Mouse (Mus musculus): ENCODE measurements around the gene Apbb2.
A peak's percentile ranks its signal among the peaks of the same experiment; 100 is the strongest.

The Apbb2 gene

DNA sequence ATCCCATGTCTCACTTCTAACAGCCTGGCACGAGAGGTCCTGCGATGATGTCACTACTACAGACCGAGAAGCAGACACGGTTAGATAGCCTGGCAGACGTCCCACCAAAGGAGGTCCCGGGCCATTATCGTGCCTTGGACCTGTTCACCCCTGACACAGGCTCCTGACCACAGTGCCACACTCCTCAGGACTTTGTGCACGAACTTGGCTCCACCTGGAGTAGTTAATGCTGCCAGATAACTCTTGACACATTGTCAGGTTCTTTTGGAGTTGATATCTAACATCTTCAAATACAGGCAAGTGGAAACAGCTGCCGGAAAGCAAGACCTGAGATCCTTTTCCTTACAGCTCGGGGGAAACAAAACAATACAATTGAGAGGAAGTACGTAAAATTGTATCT lies 148.9 kb downstream of the Apbb2 start:
- peak; percentile 73 to 84 for DNase-seq

DNA sequence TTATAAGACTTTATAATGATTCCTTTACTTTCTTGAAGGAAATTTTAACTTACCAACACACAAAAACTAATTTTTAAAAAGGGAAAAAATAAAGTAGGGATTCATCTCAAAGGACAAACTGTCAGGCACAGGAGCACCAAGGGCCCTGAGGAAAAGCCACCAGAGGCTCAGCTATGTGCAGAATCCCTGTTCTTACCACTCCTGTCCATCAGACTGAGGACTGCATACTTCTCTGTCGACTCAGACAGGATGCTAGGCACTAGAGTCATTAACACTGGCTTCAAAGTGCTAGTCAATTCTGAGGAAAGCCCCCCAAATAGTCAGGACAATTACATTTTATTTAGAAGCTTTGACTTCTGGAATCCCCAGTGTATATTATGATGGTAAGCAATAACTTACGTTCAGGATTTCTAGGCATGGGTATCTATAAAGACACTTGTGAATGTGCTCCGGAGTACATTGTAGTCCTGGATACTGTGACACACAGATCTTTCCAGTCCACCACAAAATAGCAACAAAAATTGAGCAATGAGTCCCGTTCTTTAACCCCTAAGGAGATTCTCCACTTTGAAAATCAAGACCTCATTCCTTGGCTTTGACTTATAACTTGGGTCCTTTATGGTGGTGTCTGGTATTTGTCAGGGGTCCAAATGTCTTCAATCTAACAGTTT lies 150.1 kb downstream of the Apbb2 start:
- no peak for DNase-seq

- no peak for DNase-seq
These were observed 155.9 kb downstream of the Apbb2 start for GRCm38 (mm10) chr5:66462665-66463064.

GRCm38 (mm10) chr5:66458851-66459250 lies 159.7 kb downstream of the Apbb2 start:
- DNase-seq: peak; percentile 55 to 66

- peak; percentile 56 to 79 for DNase-seq
These were observed 163.3 kb downstream of the Apbb2 start for GRCm38 (mm10) chr5:66455271-66455670.

- DNase-seq: no peak
These were observed 163.8 kb downstream of the Apbb2 start for GRCm38 (mm10) chr5:66454826-66455225.

- no peak for DNase-seq
These were observed 165.5 kb downstream of the Apbb2 start for GRCm38 (mm10) chr5:66453106-66453505.

- peak; percentile 68 to 80 for DNase-seq
These were observed 167.0 kb downstream of the Apbb2 start for GRCm38 (mm10) chr5:66451561-66451960.

GRCm38 (mm10) chr5:66445497-66445896 lies 173.1 kb downstream of the Apbb2 start:
- DNase-seq: no peak

GRCm38 (mm10) chr5:66442260-66442659 lies 176.3 kb downstream of the Apbb2 start:
- DNase-seq: no peak

DNA sequence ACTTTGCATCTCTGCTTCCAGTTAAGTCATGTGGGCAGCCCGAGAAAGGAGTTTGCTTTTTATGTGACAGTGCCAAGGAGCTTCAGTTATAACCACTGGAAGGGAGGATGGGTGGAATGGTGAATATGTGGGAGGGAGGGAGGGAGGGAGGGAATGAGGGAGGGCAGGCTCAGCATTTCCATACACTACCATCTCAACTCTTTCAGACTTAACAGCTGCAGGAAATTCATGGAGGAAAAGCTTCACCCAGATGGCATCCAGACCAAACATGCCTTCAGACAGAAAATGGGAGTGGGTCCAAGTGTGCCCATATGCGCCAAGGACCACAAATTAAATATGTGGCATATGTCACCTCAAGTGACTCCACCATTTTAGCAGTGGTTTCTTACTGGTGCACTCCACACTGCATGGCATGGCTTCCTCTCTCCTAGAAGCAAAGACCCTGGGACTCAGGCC lies 181.8 kb downstream of the Apbb2 start:
- DNase-seq: no peak

- no peak for DNase-seq
These were observed 183.4 kb downstream of the Apbb2 start for GRCm38 (mm10) chr5:66435158-66435557.

GRCm38 (mm10) chr5:66429076-66429475 lies 189.5 kb downstream of the Apbb2 start:
- no peak for DNase-seq

DNA sequence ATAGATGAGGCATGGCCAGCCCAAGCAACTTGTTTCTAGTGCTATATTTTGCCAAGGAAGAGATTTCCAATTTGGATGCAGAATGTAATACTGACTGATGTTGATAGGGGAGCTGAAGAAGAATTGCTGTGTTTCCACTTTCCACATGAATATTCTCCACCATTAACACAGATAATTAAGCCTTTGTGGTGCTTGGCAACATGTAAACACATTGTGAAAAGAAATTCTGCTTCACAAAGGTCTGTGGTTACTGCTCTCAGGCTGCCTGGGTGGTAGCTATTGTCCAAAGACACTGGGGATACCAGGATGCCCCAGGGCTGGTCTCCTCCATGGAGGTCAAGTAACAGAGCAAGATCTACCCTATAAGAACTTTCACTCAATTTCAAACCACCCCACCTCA lies 190.5 kb downstream of the Apbb2 start:
- no peak for DNase-seq

GRCm38 (mm10) chr5:66423909-66424308 lies 194.7 kb downstream of the Apbb2 start:
- peak in 1 of 2 experiments; percentile 68 for DNase-seq

- no peak for DNase-seq
These were observed 195.1 kb downstream of the Apbb2 start for GRCm38 (mm10) chr5:66423466-66423865.

DNA sequence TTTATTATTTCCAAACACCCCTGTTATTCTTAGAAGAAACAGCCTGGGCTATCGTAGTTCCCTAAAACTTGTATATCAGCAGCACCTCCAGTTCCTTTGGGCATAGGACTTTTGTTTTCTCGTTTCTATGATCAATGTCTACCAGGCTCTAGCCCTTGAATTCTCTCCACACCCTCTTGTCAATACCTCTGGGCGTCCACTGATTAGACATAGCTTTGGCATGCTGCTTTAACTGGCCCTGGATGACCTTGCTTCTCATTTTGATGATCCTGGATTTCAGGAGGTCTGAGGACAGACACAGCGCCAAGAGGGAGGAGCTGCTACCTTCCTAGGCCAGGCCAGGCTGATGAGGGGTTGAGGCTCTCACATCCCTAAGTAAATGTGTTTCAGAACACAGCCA lies 196.6 kb downstream of the Apbb2 start:
- DNase-seq: no peak

DNA sequence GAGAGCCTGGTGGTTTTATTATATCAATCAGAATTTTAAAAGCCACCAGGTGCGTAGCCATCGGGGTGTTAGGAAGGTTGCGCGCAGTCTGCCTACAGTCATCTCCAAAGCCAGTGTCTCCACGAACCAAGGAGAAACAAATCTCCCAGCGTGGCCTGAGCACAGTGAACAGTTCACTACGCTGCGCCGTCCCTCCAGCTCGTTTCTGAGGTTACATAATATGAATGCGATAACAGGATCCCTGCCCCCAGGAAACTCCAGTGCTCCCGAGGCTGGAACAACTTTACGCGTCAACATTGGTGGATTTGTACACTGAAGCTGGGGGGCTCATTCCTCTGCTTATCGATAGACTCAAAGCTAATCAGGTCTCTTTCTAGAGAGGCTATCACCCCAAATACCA lies 197.4 kb downstream of the Apbb2 start:
- DNase-seq: no peak

GRCm38 (mm10) chr5:66420011-66420410 lies 198.6 kb downstream of the Apbb2 start:
- no peak for DNase-seq

DNA sequence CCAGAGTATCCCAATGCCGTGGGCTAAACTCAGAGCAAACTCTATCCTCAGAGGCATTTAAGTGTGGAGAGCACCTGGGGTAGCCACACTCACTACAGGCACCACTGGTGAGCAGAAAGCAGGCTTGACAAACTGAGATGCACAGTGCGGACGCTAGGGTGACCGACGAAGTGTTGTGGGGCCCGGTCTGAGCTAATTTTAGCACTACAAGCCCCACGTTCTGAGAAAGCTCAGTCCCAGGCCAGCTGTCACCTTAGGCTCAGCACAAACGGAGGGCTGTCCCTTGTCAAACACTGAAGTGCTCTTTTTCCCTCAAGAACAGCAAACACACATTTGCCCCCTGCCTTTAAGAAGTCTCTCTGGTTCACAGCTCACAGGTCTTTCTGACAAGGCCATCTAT lies 201.3 kb downstream of the Apbb2 start:
- DNase-seq: no peak

GRCm38 (mm10) chr5:66415700-66416543 lies 202.7 kb downstream of the Apbb2 start:
- no peak for DNase-seq

DNA sequence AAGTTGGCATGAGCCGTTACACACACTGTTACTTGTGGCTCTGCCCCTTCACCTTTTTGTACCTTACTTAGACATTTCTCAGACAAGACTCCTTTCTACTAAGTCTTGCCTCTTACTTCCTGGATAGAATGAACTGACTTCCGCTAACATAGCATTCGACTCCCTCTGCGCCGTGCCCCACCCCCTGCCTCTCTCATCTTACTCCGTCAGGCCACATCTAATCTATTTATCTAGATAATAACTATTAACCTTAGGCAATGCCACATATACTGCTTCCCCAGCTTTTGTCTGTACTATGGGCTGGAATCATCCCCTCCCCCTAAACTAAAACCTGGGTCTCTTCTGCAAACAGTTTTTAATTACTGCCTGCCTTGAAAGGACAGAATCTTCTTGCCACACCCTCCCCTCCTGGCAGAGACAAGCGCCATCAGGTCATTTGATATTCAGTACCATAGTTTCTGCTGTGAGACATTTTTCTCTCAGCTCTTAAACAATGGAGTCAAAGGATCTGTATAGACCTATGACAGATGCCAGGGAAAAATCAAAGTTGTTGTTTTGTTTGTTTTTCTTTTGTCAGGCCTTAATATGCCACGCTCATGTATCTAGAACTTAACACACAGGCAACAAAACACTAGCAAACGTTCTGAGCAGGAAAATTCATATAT lies 203.4 kb downstream of the Apbb2 start:
- DNase-seq: no peak

DNA sequence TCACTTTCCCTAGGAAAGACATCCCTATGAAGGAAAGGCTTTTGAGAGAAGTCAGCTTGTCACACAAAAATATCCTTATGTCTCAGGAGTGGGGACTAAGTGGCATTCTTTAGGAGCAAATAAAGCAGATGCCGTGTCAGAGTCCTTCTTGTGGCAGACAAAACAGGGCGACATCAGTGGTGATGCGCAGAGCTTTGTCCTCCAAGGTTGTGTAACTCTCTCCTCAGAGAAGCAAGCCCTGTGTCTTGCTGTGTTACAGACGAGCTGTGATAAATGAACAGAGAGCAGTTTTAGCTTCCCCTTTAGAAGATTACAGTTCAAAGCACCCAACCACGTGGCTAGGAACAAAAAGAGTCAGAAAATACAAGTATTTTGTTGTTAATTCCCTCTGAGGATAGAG lies 205.2 kb downstream of the Apbb2 start:
- no peak for DNase-seq

DNA sequence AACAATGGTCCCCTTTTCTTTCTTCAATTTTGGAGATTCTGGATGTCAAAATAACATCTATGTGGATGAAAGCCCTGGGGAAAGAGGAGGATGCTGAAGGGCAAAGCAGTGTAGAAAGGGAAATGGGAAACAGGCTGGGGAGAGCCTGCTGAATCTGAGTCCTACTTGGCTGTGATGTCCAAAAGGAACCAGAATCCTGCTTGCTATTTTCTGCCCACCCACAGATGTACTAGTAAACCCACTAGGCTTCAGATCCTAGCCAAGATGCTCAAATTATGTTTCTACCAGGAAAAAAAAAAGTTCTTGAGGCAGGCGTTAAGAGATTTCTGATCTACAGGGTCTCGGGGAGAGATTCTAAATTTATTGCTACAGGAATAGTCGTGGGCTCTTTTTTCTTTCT lies 205.8 kb downstream of the Apbb2 start:
- DNase-seq: no peak
